Mouse (Mus musculus) cerebellum, postnatal 25 days (tissue): ENCODE results near the gene Impad1.

Experiments
- DNase-seq, 2 experiments: peaks; one replicate each; pipeline ENCODE4 v3.0.0; 2021; ENCODE audit warnings: mixed read lengths in 2 of 2

The Impad1 gene

DNA sequence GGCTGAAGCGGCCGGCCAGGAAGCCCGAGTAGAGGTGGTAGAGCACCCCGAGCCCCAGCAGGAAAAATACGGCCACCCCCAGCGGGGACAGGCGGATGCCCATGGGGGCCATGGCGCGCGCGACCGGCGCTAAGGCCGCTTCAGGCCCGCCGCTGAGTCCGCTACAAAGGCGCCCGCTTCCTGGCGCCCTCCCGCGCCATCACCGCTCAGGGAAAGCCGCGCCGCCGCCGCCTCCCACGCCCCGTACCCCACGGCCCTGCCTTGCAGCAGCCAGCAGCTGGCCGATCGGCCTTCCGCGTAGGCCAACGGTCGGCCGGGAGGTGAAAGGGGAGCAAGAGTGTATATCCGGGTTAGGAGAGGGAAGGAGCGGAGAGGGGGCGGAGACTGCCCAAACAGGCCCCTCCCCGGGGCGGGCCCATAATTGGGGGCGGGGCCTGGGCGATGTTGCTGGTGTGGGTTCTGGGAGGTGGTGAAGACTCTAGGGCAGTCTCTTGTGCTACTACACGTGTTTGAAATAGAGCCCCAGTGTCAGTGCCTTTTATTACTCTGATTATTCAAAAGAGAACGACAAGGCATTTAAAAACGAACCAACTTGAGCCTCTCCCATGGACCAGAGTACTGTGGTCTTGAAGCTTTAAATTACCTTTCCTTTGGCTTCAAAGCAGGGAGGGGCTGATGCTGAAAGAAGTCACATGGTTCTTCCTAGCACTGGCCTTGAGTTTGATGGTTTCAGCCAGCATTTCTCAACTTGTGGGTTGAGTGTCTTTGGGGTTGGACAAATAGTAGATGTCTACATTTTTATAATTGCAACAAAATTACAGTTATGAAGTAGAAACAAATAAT is at the start of gene Impad1:
Impad1 (minus strand) TSS at position 364 of the 843 bp plus-strand sequence.
- peak; percentile 90 to 93 for DNase-seq

- no peak for DNase-seq
Observed at GRCm38 (mm10) chr4:4840145-4840544, 47.0 kb upstream of the Impad1 start.

GRCm38 (mm10) chr4:4833789-4834295 is 40.7 kb upstream of the Impad1 start:
- DNase-seq, result no peak

DNA sequence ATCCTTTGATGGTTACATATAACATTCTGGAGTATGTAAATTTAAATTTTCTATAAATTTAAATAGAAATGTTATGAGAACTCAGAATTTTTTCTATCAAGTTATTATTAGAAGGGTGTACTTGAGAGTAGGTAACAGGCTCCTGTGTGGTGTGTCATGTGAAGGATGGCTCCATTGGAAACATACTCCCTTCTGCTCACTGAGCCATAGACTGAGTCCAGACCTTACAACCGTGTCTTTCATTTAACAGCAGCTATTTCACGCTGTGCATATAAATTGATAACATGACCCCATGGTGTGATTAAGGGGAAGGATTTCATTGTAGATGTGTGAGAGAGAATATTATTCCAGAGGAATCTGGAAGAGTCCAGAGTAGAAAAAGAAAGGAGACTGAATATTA is 35.0 kb upstream of the Impad1 start:
- DNase-seq, result no peak

GRCm38 (mm10) chr4:4822119-4822518 is 29.0 kb upstream of the Impad1 start:
- no peak for DNase-seq

DNA sequence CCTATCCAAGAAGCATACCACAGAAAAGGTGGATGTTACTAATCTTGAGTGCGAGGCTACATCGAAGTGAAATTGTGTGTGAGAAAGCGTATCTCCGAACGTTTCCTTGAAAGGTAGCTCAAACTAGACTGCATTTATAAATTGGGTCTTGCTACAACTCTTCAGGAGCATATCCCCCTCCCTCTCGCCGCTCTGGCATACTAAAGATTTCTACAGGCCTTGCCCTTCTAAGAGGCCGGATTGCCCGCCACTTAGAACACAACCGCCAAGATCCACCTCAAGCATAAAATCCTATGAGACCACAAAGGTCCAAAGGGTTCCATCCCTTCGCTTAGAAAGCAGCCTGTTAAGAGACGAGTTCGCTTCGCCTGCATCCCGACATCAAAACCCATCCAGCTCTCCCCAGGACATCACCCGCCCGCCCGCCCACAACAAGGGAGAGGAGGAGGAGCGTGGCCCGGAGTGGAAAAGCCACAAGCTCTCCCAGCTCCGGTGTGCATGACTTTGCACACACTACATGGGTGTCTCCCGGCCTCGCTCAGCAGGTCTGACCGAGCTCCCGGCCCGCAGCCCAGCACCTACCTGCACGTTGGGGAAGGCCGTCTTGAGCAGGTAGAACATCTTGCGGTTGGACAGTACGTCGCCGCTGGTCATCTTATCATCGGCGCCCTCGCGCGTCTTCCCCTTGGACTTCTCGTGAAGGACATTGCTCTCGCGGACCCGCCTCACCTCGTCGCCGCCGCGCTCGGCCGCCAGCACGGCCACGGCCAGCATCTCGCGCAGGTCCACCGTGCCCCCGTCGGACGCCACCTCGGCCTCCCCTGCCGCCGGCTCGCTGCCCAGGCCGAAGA is 789 bp downstream of the Impad1 start:
- DNase-seq, result peak in 1 of 2 experiments; percentile 76

- DNase-seq, result no peak
Observed at GRCm38 (mm10) chr4:4791180-4791579, 2.0 kb downstream of the Impad1 start.

- no peak for DNase-seq
Observed at GRCm38 (mm10) chr4:4785169-4785568, 8.0 kb downstream of the Impad1 start.

DNA sequence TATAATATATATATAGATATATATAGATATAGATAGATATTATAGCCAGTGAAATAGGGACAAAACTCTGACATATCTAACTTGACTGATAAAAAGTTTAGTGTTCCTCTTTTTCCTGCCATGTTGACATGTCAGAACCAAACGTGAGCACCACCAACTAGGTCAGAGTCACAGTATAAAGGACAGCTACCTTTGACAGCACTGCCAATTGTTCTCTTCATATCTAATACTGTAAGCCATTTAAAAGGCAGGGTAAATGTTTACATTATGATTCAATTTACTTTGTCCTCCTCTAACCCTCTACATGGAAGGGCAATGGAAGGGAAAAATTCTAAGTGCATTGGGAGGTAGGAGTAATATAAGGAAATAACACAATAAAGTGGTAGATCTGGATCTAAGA is 8.8 kb downstream of the Impad1 start:
- DNase-seq, result no peak

DNA sequence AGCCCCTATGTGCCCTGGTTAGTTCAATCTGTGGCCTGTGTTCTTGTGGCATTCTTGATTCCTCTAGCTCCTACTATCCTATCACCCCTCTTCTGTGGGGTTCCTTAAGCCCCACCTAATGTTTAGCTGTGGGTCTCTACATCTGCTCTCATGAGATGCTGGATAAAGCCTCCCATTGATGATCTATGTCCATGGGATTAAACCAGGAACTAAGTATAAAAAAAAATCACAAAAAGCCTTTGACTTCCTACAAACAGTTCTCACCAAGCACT is 9.5 kb downstream of the Impad1 start:
- no peak for DNase-seq

DNA sequence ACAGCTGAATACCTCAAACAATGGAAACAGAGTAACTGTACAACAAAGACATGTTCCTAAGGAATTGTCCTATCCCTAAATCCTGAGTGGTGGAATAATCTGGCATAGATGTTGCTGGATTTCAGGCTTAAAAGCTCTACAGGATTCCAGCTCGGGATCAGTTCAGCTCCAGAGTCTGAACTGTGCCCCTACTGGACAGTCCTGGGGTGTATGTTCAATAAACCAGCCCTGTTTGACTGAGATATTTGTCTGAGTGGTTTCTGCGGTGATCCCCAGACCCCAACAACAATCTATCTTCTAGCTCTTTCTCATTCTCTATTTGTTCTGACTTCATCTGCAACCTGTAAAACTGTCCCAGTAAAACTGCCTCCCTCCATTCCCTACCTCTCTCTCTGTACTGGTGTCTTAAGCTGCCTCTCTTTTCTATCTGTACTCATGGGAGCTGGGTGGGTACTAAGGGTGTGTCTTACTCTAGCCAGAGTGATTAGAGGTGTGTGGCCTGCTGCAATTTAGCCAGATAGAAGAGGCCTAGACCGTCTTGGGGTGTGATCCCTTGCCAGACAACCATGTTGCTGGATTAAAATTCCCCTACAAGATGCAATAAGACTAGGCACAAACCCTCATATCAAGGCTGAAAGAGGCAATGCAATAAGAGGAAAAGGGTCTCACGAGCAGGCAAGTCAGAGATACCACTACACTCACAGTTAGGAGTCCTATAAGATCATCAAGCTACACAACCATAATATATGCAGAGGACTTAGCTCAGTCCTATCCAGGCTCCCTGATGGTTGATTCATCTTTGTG is 10.1 kb downstream of the Impad1 start:
- no peak for DNase-seq

GRCm38 (mm10) chr4:4779265-4779770 is 13.8 kb downstream of the Impad1 start:
- DNase-seq, result peak in 1 of 2 experiments; percentile 17

- DNase-seq, result no peak
Observed at GRCm38 (mm10) chr4:4771523-4772114, 21.5 kb downstream of the Impad1 start.

DNA sequence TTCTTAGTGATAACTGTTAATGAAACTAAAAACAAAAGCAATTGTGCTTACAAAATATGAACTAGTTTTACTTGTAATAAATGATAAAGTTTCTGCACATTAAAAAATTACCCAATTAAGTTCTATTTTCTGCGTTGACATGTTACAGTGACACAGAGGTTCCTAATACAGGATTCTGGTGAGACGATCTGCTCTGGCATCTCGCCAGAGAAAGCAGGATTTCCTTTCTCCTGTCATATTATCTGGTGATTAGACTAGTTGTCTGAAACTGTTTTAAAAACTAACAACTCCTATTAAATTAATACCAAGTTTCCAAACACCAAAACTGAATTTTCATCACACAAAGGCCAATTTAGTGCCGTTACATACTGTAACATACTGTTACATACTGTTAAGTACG is 27.3 kb downstream of the Impad1 start:
- peak in 1 of 2 experiments; percentile 36 for DNase-seq

DNA sequence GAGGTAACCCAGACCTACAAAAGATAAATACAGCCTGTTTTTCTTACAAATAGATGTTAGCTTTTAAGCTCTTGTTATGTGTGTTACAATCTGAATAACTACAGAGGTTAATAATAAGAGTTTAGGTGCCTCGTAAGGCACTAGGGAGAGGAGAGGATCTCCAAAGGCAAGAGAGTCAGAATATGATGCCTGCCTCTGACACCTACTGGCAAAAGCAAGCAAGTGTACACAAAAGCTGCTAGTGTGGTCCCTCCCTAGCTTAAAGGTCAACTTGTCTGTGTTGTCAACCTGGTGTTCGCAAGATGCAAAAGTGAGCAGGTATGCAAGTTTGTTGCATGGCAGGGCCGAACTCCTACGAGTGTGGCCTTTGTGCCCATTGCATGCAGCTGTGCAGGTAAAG is 34.8 kb downstream of the Impad1 start:
- no peak for DNase-seq

DNA sequence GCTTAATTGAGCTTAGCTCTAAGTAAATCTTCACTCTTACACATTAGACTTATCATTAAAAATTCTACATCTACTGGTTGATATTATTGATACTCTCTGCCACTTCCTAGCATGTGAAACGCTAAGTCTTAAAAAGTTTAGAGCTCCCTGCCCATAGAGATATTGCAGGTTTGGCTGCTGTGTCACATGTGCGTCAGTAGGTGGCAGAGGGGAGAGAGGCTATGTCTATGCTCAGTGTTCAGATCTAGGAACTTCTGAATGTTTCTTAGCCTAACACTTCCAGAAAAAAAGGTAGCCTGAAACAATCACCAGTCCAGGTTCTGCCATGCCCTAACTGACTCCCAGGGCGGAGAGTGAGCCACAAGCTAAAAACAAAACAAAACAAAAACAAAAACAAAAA is 63.7 kb downstream of the Impad1 start:
- peak in 1 of 2 experiments; percentile 11 for DNase-seq

GRCm38 (mm10) chr4:4726241-4726776 is 66.8 kb downstream of the Impad1 start:
- DNase-seq, result no peak

DNA sequence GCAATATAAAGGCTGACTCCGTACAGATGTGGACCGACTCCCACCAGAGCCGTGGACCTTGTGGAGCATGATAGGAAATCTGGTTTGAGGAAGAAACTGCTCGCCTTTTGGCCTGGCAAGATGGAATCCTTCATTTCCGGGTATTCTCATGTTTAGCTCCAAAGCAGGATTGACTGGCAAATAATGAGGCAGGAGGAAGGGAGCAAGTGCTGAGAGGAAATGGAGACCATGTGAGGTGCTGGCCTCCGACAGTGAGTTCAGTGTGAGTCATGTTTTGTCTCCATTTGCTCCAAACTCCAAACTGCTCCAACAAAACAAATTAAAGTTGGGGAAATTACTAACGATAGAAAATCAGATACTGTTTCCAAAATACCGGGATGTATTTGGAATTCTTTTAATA is 69.3 kb downstream of the Impad1 start:
- no peak for DNase-seq

GRCm38 (mm10) chr4:4722081-4722480 is 71.1 kb downstream of the Impad1 start:
- no peak for DNase-seq

DNA sequence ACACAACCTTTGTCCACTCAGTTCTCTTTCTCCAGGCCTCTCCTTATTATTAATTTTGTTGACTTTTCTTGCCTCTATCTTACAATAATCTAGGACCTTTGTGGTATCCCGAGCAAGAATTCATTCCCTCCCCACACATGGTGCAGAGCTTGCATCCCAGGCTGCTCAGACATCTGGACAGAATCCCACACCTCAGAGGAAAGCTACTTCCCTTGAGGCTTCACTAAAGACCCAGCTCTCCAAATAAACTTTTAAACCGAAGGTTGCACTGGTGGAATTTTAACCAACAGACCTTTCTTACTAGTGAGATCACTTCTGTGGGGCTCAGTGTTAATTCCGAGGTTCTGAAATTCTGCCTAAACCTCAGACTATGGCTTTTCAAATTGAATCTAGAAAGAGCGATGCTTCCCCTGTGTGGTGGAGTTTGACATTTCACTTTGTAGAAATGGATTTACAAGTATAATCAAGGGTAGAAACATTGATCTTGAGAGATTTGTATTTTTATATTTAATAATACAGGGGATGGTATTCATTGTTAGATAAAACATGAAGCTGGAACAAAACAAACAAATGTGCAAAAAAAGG is 75.3 kb downstream of the Impad1 start:
- DNase-seq, result no peak
